Mouse (Mus musculus) heart, postnatal 0 days (tissue): ENCODE measurements around the gene Tvp23b.

ENCODE experiments used
- CTCF ChIP-seq: IDR thresholded peaks from 2 replicates; pipeline ENCODE4 v1.5.1; 2016; ENCODE audit warnings: antibody characterized with exemption, control low read depth, low read depth
- EP300 ChIP-seq: IDR thresholded peaks from 2 replicates; pipeline ENCODE4 v1.6.1; 2016; ENCODE audit warnings: antibody characterized with exemption, low read depth

GRCm38 (mm10) chr11:62929799-62930198, 50.5 kb downstream of the Tvp23b start:
- TF ChIP-seq CTCF (no peak), EP300 (no peak)
